Mouse (Mus musculus): ENCODE results near the gene Spata20. TPM values are rescaled to one million over a fixed set of nuclear protein-coding genes. Genes with fewer than 3 reads are reported as not detected.

Spata20 gene
- total and polyA plus RNA-seq, 2 experiments from 2014 or later = 2.3 to 3.1 TPM

DNA sequence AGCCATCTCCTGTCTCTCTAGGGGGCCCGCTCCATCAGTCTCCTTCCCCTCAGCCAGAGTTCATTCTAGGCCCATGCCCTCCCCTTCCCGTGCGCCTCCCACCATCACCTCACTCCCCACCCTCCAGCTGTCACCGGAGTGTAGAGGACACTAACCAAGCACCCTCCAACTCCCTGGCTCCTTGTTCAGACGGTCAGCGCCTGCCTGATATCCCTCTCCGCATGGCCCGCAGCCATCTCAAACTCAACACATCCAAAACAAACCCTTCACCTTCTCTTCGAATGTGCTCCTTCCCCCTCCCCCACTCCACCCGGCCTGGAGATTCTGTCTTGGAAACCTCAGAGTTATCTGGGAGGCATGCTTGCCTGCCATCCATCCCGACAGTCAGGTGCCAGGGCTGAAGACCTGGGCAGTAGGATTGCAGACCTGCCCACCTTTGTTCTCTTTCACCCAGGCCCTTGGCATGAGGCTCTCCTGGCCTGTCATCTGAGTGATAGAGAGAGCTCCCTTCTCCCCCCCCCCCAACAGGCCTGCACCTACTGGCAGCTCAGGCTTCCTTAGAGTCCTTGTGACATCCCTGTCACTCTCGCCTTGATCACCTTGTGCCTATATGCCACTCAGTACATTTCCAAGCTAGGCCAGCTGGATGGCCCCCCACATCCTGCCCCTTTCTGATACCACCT lies 34.7 kb downstream of the Spata20 start:
- WGBS = 70% methylated on average over 12 of the region's 12 CpGs
- no peak for ATAC-seq

DNA sequence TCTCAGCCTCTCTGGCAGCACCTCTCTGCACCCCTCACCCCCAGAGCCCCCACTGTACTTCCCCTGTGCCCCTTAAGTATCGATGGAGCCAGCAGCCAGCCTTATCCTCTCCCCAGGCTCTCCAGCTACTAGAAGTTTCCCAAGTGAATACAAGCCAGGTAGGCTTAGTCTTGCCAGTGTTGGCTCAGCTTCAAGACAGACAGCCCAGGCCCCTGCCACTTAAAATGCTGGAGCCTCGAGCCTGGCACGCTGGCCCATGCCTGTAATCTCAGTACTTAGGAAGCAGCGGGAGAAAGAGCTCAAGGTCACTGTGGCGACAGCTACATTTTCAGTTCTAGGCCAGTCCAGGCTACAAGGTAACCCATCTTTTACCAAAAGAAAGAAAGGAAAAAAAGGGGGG lies 36.1 kb downstream of the Spata20 start:
- TF ChIP-seq CTCF (IDR thresholded peaks at IDR 0.05; ENCODE audit: low read depth) = no peak
- H3K27ac ChIP-seq (ENCODE audit: low read depth, low read length) = peak overlapping the region; percentile 50; the same call in 1 of the 2 replicates
- H3K36me3 ChIP-seq (ENCODE audit: insufficient read depth) = no peaks in the 10 kb centered on the region
- H3K4me2 ChIP-seq (ENCODE audit: low read depth) = no peak overlapping the region
- no peaks in the 10 kb centered on the region for H3K9me3 ChIP-seq (ENCODE audit: low read length)
- H3K9ac ChIP-seq = no peak overlapping the region
- H3K4me1 ChIP-seq (ENCODE audit: insufficient read depth) = no peaks in the 10 kb centered on the region; the same call in 1 of the 2 replicates
- no peaks in the 10 kb centered on the region for H3K27me3 ChIP-seq (ENCODE audit: insufficient read depth, low read length)
- no peak for DNase-seq
- H3K4me3 ChIP-seq (ENCODE audit: low read depth, low read length) = no peak overlapping the region
- ATAC-seq = no peak; the same call in 1 of the 2 replicates
- WGBS = 39% methylated on average over 5 of the region's 5 CpGs

More for the DNA sequence above, 34.7 kb downstream of the Spata20 start:
- Histone ChIP-seq H3K4me2 (ENCODE audit: low read depth) (no peak overlapping the region), H3K4me1 (ENCODE audit: insufficient read depth) (peaks cover 6% of the 10 kb centered on the region; the same call in 1 of the 2 replicates), H3K36me3 (ENCODE audit: insufficient read depth) (no peaks in the 10 kb centered on the region), H3K27me3 (ENCODE audit: insufficient read depth, low read length) (no peaks in the 10 kb centered on the region), H3K9ac (no peak overlapping the region), H3K9me3 (ENCODE audit: low read length) (no peaks in the 10 kb centered on the region), H3K27ac (ENCODE audit: low read depth, low read length) (no peak overlapping the region), H3K4me3 (ENCODE audit: low read depth, low read length) (no peak overlapping the region)
- TF ChIP-seq CTCF (IDR thresholded peaks at IDR 0.05; ENCODE audit: low read depth) = no peak
- no peak for DNase-seq

DNA sequence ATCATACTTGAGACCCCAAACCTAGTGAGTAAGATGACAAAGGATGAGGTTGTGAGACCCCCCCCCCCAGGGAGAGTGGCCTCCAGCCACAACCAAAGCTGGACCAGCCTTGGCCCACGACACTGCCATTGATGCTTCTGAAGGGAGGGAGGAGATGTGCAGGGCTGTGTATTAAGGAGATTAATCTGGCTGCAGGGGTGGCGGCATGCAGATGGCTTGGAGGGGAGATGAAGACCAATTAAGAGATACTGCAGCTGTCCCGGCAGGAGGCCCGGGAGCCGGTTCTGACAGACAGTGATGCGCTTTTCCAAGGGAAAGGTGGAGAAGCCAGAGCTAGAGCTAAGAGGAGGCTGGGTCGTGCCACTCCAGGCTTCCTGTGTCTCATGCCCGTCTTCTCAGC lies 36.7 kb downstream of the Spata20 start:
- H3K4me3 ChIP-seq (ENCODE audit: low read depth, low read length) = no peak overlapping the region
- no peak overlapping the region for H3K9ac ChIP-seq
- no peaks in the 10 kb centered on the region for H3K27me3 ChIP-seq (ENCODE audit: insufficient read depth, low read length)
- H3K27ac ChIP-seq (ENCODE audit: low read depth, low read length) = peak overlapping the region; percentile 50; the same call in 1 of the 2 replicates
- DNase-seq (no peak), ATAC-seq (peak; percentile 42)
- TF ChIP-seq CTCF (IDR thresholded peaks at IDR 0.05; ENCODE audit: low read depth) = no peak
- no peaks in the 10 kb centered on the region; the same call in 1 of the 2 replicates for H3K4me1 ChIP-seq (ENCODE audit: insufficient read depth)
- 19% methylated on average over 8 of the region's 8 CpGs for WGBS
- no peaks in the 10 kb centered on the region for H3K9me3 ChIP-seq (ENCODE audit: low read length)
- H3K4me2 ChIP-seq (ENCODE audit: low read depth) = no peak overlapping the region
- no peaks in the 10 kb centered on the region for H3K36me3 ChIP-seq (ENCODE audit: insufficient read depth)

DNA sequence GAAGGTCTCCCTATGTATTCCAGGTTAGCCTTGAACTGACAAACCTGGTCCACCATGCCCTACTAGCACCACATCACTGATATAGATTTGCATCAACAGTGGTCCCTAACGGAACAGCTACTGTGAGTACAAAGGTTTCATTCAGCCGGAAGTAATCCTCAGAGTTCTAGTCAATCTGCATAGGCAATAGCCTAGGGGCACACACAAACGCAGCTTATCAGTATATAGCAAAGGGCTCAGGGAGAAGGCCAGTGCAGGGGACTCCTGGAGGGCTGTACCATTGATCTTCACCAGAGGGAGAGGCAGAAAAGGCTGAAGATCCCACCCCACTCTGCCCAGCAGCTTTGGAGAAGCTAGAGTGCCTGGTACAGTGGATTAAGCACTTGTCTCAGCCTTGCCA lies 39.0 kb downstream of the Spata20 start:
- WGBS = 18% methylated on average over 3 of the region's 3 CpGs
- Histone ChIP-seq H3K27me3 (ENCODE audit: insufficient read depth, low read length) (no peaks in the 10 kb centered on the region), H3K27ac (ENCODE audit: low read depth, low read length) (no peak overlapping the region), H3K9ac (no peak overlapping the region), H3K4me2 (ENCODE audit: low read depth) (no peak overlapping the region), H3K4me1 (ENCODE audit: insufficient read depth) (no peaks in the 10 kb centered on the region; the same call in 1 of the 2 replicates), H3K4me3 (ENCODE audit: low read depth, low read length) (no peak overlapping the region), H3K9me3 (ENCODE audit: low read length) (no peaks in the 10 kb centered on the region), H3K36me3 (ENCODE audit: insufficient read depth) (no peaks in the 10 kb centered on the region)
- no peak for TF ChIP-seq CTCF (IDR thresholded peaks at IDR 0.05; ENCODE audit: low read depth)
- no peak for DNase-seq
- ATAC-seq = no peak

DNA sequence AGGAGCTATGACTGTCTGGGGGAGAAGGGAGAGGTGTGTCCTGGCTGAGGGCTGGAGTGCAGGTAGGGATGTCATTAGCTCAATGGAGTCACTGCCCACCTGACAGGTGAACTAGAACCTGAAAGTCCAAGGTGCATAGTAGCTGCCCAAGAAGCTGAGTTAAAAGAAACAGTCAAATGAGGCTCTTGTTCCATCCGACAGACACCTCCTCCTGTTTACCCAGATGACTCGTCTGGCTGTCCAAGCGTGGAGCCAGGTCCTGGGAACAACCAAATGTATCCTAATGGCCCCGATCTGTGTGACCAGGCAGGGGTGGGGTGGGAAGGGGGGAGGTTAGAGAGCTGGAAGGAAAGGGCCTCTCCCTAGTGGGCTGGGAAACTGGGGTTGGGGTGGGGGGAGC lies 40.7 kb downstream of the Spata20 start:
- Histone ChIP-seq H3K36me3 (ENCODE audit: insufficient read depth) (no peaks in the 10 kb centered on the region; the same call in 1 of the 2 replicates), H3K9ac (no peak overlapping the region), H3K4me1 (ENCODE audit: insufficient read depth) (no peaks in the 10 kb centered on the region; the same call in 1 of the 2 replicates), H3K4me3 (ENCODE audit: low read depth, low read length) (no peak overlapping the region), H3K9me3 (ENCODE audit: low read length) (no peaks in the 10 kb centered on the region), H3K4me2 (ENCODE audit: low read depth) (no peak overlapping the region), H3K27ac (ENCODE audit: low read depth, low read length) (no peak overlapping the region), H3K27me3 (ENCODE audit: insufficient read depth, low read length) (no peaks in the 10 kb centered on the region)
- no peak for TF ChIP-seq CTCF (IDR thresholded peaks at IDR 0.05; ENCODE audit: low read depth)
- WGBS = 56% methylated on average over 4 of the region's 4 CpGs
- ATAC-seq (no peak), DNase-seq (no peak)

DNA sequence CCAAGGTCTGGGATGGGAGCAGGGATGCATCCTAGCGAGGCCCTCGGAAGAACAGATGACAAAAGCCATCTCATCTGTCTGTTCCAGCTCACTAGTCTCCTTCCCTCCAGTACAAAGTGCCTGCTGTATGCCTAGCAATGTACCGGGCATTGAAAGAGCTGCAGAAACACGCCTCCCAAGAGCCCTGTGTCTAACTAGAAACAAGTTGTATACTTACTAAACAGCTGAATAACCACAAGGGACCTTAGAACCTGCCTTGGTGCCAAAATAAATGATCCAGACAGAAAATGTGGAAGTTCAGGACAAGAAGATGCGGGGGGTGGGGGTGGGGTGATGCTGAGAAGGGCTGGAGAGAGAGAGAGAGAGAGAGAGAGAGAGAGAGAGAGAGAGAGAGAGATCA lies 41.1 kb downstream of the Spata20 start:
- no peak overlapping the region for H3K9ac ChIP-seq
- H3K27me3 ChIP-seq (ENCODE audit: insufficient read depth, low read length) = no peaks in the 10 kb centered on the region
- ATAC-seq (no peak), DNase-seq (no peak)
- no peak overlapping the region for H3K27ac ChIP-seq (ENCODE audit: low read depth, low read length)
- H3K4me2 ChIP-seq (ENCODE audit: low read depth) = no peak overlapping the region
- H3K4me3 ChIP-seq (ENCODE audit: low read depth, low read length) = no peak overlapping the region
- H3K9me3 ChIP-seq (ENCODE audit: low read length) = no peaks in the 10 kb centered on the region
- WGBS = 53% methylated on average over 5 of the region's 5 CpGs
- no peaks in the 10 kb centered on the region; the same call in 1 of the 2 replicates for H3K36me3 ChIP-seq (ENCODE audit: insufficient read depth)
- H3K4me1 ChIP-seq (ENCODE audit: insufficient read depth) = no peaks in the 10 kb centered on the region; the same call in 1 of the 2 replicates
- no peak for TF ChIP-seq CTCF (IDR thresholded peaks at IDR 0.05; ENCODE audit: low read depth)

DNA sequence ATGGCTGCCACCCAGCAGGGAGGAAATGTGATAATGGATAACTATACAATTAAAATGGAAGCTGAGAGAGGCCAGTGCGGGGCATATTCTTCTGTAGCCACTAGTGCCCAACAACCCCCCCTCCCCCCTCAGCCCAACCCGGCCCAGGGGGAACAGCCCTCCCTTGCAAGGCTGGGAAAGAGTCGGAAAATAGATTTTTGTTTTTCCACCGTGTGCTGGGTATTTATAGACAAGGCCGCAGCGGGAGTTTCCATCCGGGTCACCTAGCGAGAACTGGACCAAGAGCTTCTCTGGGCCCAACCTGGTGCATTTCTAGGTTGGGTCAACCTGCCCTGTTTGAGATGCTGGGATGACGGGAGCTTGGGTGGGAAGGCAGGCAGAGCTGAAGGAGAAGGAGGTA lies 44.2 kb downstream of the Spata20 start:
- no peaks in the 10 kb centered on the region for H3K4me1 ChIP-seq (ENCODE audit: insufficient read depth)
- WGBS = 49% methylated on average over 9 of the region's 9 CpGs
- DNase-seq (no peak), ATAC-seq (no peak)
- no peak overlapping the region for H3K4me3 ChIP-seq (ENCODE audit: low read depth, low read length)
- no peak overlapping the region for H3K9ac ChIP-seq
- no peaks in the 10 kb centered on the region for H3K27me3 ChIP-seq (ENCODE audit: insufficient read depth, low read length)
- no peak overlapping the region for H3K27ac ChIP-seq (ENCODE audit: low read depth, low read length)
- no peaks in the 10 kb centered on the region for H3K9me3 ChIP-seq (ENCODE audit: low read length)
- H3K4me2 ChIP-seq (ENCODE audit: low read depth) = no peak overlapping the region
- no peaks in the 10 kb centered on the region; the same call in 1 of the 2 replicates for H3K36me3 ChIP-seq (ENCODE audit: insufficient read depth)
- no peak for TF ChIP-seq CTCF (IDR thresholded peaks at IDR 0.05; ENCODE audit: low read depth)

Measured in forebrain, postnatal 0 days (tissue).